Mouse (Mus musculus): ENCODE data around the gene Ube2e1. TPM values are rescaled to one million over a fixed set of nuclear protein-coding genes. Genes with fewer than 3 reads are reported as not detected.

Ube2e1 gene
- total and polyA plus RNA-seq, 2 experiments = 23.4 to 45.3 TPM

DNA sequence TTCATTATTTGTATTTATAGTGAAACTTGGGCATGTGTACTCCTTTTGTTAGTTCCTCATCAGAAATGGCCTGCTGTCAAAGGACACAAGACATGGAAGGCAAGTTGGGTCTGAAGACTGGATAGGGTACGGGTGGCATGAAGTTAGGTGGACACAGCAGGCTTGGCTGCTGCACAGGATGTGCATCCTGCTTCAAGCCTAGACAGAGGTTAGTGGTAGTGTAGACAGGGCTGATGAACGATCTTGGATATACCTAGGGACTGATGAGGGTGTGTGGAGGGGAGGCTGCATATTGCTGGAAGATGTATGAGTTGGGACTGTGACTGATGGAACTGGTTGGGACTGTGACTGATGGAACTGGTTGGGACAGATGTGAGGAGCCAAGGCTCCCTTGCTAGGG lies 32.8 kb downstream of the Ube2e1 start:
- WGBS = 83% methylated on average over 2 of the region's 2 CpGs
- no peak for DNase-seq (ENCODE audit: extremely low read depth, low read depth, low spot score)
- Histone ChIP-seq H3K9ac (ENCODE audit: low read depth, low read length) (no peak overlapping the region), H3K79me2 (ENCODE audit: control insufficient read depth, insufficient read depth, low read length) (peaks cover 12% of the 10 kb centered on the region), H3K27me3 (ENCODE audit: control insufficient read depth, insufficient read depth, low read length) (no peaks in the 10 kb centered on the region), H3K4me1 (ENCODE audit: control insufficient read depth, insufficient read depth, low read length) (peaks cover 2% of the 10 kb centered on the region; the same call in 1 of the 2 replicates), H3K27ac (replicated peaks; ENCODE audit: insufficient read depth, low read depth, low read length) (no peak overlapping the region), H3K36me3 (ENCODE audit: control insufficient read depth, insufficient read depth, low read length) (no peaks in the 10 kb centered on the region; the same call in 1 of the 2 replicates), H3K4me3 (ENCODE audit: insufficient read depth, low read depth, low read length) (no peak overlapping the region)
- no peak for TF ChIP-seq POLR2A (IDR thresholded peaks at IDR 0.05; ENCODE audit: extremely low read depth, insufficient read depth, low read length)
- TF ChIP-seq CTCF (IDR thresholded peaks at IDR 0.05; ENCODE audit: low read depth, low read length) = no peak

DNA sequence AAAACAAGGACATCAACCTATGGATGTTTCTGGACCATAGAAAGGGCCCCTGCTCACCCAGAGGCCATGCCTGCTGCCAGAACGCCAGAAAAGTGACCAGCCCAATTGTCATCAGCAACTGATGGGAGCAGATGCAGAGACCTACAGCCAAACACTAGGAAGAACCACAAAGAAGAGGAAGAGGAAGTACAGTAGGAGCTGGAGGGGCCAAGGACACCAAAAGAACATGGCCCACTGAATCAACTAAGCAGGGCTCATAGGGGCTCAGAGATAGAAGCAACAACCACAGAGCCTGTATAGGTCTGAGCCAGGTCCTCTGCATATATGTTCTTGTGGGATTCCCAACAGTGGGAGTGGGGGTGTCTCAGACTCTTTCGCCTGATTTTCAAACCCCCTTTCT lies 34.2 kb downstream of the Ube2e1 start:
- 78% methylated on average over 2 of the region's 2 CpGs for WGBS
- H3K36me3 ChIP-seq (ENCODE audit: control insufficient read depth, insufficient read depth, low read length) = no peaks in the 10 kb centered on the region; the same call in 1 of the 2 replicates
- TF ChIP-seq POLR2A (IDR thresholded peaks at IDR 0.05; ENCODE audit: extremely low read depth, insufficient read depth, low read length) (no peak), CTCF (IDR thresholded peaks at IDR 0.05; ENCODE audit: low read depth, low read length) (no peak)
- DNase-seq (ENCODE audit: extremely low read depth, low read depth, low spot score) = no peak
- peaks cover 2% of the 10 kb centered on the region; the same call in 1 of the 2 replicates for H3K4me1 ChIP-seq (ENCODE audit: control insufficient read depth, insufficient read depth, low read length)
- H3K27me3 ChIP-seq (ENCODE audit: control insufficient read depth, insufficient read depth, low read length) = no peaks in the 10 kb centered on the region
- no peak overlapping the region for H3K9ac ChIP-seq (ENCODE audit: low read depth, low read length)
- H3K4me3 ChIP-seq (ENCODE audit: insufficient read depth, low read depth, low read length) = no peak overlapping the region
- peaks cover 11% of the 10 kb centered on the region for H3K79me2 ChIP-seq (ENCODE audit: control insufficient read depth, insufficient read depth, low read length)
- no peak overlapping the region for H3K27ac ChIP-seq (replicated peaks; ENCODE audit: insufficient read depth, low read depth, low read length)

DNA sequence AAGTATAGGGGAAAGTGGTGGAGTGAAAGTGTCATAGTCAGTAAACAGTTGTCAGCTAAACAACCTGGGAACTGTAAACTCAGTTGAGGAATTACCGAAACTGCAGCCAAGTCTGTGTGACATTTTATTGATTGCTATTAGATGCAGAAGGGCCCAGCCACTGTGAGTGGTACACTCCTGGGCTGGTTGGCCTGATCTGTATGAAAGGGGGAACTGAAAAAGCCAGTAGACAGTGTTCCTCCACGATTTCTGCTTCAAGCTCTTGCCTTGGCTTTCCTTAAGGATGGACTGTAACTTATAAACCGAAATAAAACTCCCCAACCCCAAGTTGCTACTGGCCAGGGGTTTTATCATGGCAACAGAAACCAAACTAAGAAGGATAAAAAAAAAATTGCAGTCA lies 39.1 kb downstream of the Ube2e1 start:
- Histone ChIP-seq H3K9ac (ENCODE audit: low read depth, low read length) (no peak overlapping the region), H3K27ac (replicated peaks; ENCODE audit: insufficient read depth, low read depth, low read length) (no peak overlapping the region), H3K27me3 (ENCODE audit: control insufficient read depth, insufficient read depth, low read length) (no peaks in the 10 kb centered on the region), H3K36me3 (ENCODE audit: control insufficient read depth, insufficient read depth, low read length) (peaks cover 4% of the 10 kb centered on the region), H3K4me3 (ENCODE audit: insufficient read depth, low read depth, low read length) (no peak overlapping the region), H3K79me2 (ENCODE audit: control insufficient read depth, insufficient read depth, low read length) (peaks cover 11% of the 10 kb centered on the region; the same call in 1 of the 2 replicates), H3K4me1 (ENCODE audit: control insufficient read depth, insufficient read depth, low read length) (no peaks in the 10 kb centered on the region; the same call in 1 of the 2 replicates)
- peak; percentile 40 for DNase-seq (ENCODE audit: extremely low read depth, low read depth, low spot score)
- no peak for TF ChIP-seq CTCF (IDR thresholded peaks at IDR 0.05; ENCODE audit: low read depth, low read length)
- no peak for TF ChIP-seq POLR2A (IDR thresholded peaks at IDR 0.05; ENCODE audit: extremely low read depth, insufficient read depth, low read length)
- WGBS = 59% methylated on average over 3 of the region's 3 CpGs

- H3K27me3 ChIP-seq (ENCODE audit: control insufficient read depth, insufficient read depth, low read length) = no peaks in the 10 kb centered on the region
Measured at GRCm38 (mm10) chr14:18292111-18292510, 39.5 kb downstream of the Ube2e1 start.

GRCm38 (mm10) chr14:18287391-18287790 lies 44.3 kb downstream of the Ube2e1 start:
- Histone ChIP-seq H3K4me3 (ENCODE audit: insufficient read depth, low read depth, low read length) (no peak overlapping the region), H3K36me3 (ENCODE audit: control insufficient read depth, insufficient read depth, low read length) (peaks cover 18% of the 10 kb centered on the region), H3K79me2 (ENCODE audit: control insufficient read depth, insufficient read depth, low read length) (peaks cover 16% of the 10 kb centered on the region; the same call in 1 of the 2 replicates), H3K27me3 (ENCODE audit: control insufficient read depth, insufficient read depth, low read length) (no peaks in the 10 kb centered on the region), H3K9ac (ENCODE audit: low read depth, low read length) (no peak overlapping the region), H3K27ac (replicated peaks; ENCODE audit: insufficient read depth, low read depth, low read length) (no peak overlapping the region), H3K4me1 (ENCODE audit: control insufficient read depth, insufficient read depth, low read length) (no peaks in the 10 kb centered on the region; the same call in 1 of the 2 replicates)
- DNase-seq (ENCODE audit: extremely low read depth, low read depth, low spot score) = no peak
- WGBS = 70% methylated on average over 2 of the region's 2 CpGs
- TF ChIP-seq CTCF (IDR thresholded peaks at IDR 0.05; ENCODE audit: low read depth, low read length) (no peak), POLR2A (IDR thresholded peaks at IDR 0.05; ENCODE audit: extremely low read depth, insufficient read depth, low read length) (no peak)

More at GRCm38 (mm10) chr14:18292111-18292510, 39.5 kb downstream of the Ube2e1 start:
- no peak overlapping the region for H3K4me3 ChIP-seq (ENCODE audit: insufficient read depth, low read depth, low read length)
- H3K9ac ChIP-seq (ENCODE audit: low read depth, low read length) = no peak overlapping the region
- WGBS = 88% methylated on average over 3 of the region's 3 CpGs
- no peak for DNase-seq (ENCODE audit: extremely low read depth, low read depth, low spot score)
- H3K79me2 ChIP-seq (ENCODE audit: control insufficient read depth, insufficient read depth, low read length) = peaks cover 15% of the 10 kb centered on the region; the same call in 1 of the 2 replicates
- H3K36me3 ChIP-seq (ENCODE audit: control insufficient read depth, insufficient read depth, low read length) = peaks cover 4% of the 10 kb centered on the region
- H3K27ac ChIP-seq (replicated peaks; ENCODE audit: insufficient read depth, low read depth, low read length) = no peak overlapping the region
- H3K4me1 ChIP-seq (ENCODE audit: control insufficient read depth, insufficient read depth, low read length) = no peaks in the 10 kb centered on the region; the same call in 1 of the 2 replicates
- TF ChIP-seq POLR2A (IDR thresholded peaks at IDR 0.05; ENCODE audit: extremely low read depth, insufficient read depth, low read length) (no peak), CTCF (IDR thresholded peaks at IDR 0.05; ENCODE audit: low read depth, low read length) (no peak)

DNA sequence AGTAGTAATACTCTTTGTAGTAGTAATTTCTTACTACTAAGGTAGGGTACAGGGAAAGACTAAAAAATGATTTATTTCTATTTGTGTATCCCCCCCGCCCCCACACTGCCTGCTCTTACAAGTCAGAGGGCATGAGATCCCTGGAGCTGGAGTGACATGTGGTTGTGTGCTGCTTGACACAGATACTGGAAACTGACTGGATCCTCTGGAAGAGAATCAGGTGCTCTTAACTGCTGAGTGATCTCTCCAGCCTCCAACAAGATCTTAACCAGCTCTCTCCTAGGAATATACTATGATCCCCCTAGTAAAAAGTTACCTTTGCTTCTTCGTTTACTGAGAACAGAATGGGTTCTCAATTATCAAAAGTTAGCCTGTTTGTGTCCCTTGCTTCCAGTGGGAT lies 45.2 kb downstream of the Ube2e1 start:
- H3K9ac ChIP-seq (ENCODE audit: low read depth, low read length) = no peak overlapping the region
- TF ChIP-seq CTCF (IDR thresholded peaks at IDR 0.05; ENCODE audit: low read depth, low read length) (no peak), POLR2A (IDR thresholded peaks at IDR 0.05; ENCODE audit: extremely low read depth, insufficient read depth, low read length) (no peak)
- no peak overlapping the region for H3K4me3 ChIP-seq (ENCODE audit: insufficient read depth, low read depth, low read length)
- H3K27me3 ChIP-seq (ENCODE audit: control insufficient read depth, insufficient read depth, low read length) = no peaks in the 10 kb centered on the region
- DNase-seq (ENCODE audit: extremely low read depth, low read depth, low spot score) = no peak
- peaks cover 20% of the 10 kb centered on the region for H3K36me3 ChIP-seq (ENCODE audit: control insufficient read depth, insufficient read depth, low read length)
- no peak overlapping the region for H3K27ac ChIP-seq (replicated peaks; ENCODE audit: insufficient read depth, low read depth, low read length)
- WGBS = 96% methylated on average over 2 of the region's 2 CpGs
- no peaks in the 10 kb centered on the region; the same call in 1 of the 2 replicates for H3K4me1 ChIP-seq (ENCODE audit: control insufficient read depth, insufficient read depth, low read length)
- H3K79me2 ChIP-seq (ENCODE audit: control insufficient read depth, insufficient read depth, low read length) = peaks cover 11% of the 10 kb centered on the region; the same call in 1 of the 2 replicates
